Mouse (Mus musculus) spleen, adult 2 months (tissue): ENCODE measurements around the gene Myh2.

ENCODE experiments used
- CTCF ChIP-seq: fragments of 200-500 bp; IDR thresholded peaks from 2 replicates; pipeline ENCODE4 v1.5.1; 2011; ENCODE audit warnings: mild to moderate bottlenecking, inconsistent platforms; ENCODE audit not compliant: insufficient read depth, insufficient read length, insufficient replicate concordance; ENCODE audit errors: extremely low read depth
- POLR2A ChIP-seq: fragments of 200-500 bp; IDR thresholded peaks from 2 replicates; pipeline ENCODE4 v1.6.1; 2011; ENCODE audit warnings: low read depth, low read length, inconsistent platforms

GRCm38 (mm10) chr11:67235639-67236358 lies 65.0 kb downstream of the Myh2 start:
- TF ChIP-seq CTCF, result no peak
- no peak for TF ChIP-seq POLR2A
